Mouse (Mus musculus): ENCODE results near the gene Pank3.

Pank3 gene

GRCm38 (mm10) chr11:35769188-35769745 lies at the start of gene Pank3:
Pank3 (plus strand) TSS chr11:35769484.
- DNase-seq (ENCODE audit: extremely low spot score): peak; percentile 97

DNA sequence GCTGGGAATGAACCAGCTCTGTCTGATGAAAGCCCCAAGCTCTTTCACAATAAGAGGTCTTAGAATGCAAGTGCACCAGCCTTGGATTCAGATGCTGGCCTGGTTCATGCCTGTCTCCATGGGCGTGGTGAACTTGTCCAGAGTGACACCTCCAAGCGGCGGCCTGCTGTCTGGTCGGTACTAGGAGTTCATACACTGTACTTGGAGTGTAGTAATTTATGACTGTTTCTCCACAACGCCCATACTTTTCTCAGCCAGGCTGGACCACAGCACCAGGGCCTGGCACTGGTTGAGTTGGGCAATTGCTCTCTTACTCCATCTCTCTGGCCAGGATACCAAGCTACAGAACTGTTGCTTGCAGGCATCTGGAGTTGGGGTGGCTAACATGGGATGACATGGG lies 45.4 kb upstream of the Pank3 start:
- no peak for DNase-seq (ENCODE audit: extremely low spot score)

DNA sequence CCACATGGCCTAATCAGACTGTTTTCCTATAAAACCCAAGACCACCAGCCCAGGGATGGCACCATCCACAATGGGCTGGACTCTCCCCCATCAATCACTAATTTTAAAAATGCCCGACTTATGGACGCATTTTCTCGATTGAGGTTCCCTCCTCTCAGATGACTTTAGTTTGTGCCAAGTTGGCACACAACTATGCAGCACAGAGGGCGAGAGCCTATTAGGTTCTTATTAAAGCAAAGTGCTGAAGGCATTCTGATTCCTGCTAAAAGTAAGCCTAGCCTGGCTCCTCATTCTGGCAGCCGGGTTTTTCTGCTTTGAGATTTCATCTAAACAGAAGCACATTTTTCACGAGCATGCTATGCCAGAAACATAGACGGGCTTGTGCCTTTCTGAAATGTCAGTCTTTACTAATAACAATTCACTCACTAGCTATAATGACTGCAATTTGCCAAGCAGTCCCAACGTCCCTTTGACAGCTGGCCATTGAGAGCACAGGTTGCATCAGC lies 42.9 kb upstream of the Pank3 start:
- DNase-seq (ENCODE audit: extremely low spot score): no peak

- DNase-seq (ENCODE audit: extremely low spot score): no peak
These were observed 41.1 kb upstream of the Pank3 start for GRCm38 (mm10) chr11:35728200-35728599.

DNA sequence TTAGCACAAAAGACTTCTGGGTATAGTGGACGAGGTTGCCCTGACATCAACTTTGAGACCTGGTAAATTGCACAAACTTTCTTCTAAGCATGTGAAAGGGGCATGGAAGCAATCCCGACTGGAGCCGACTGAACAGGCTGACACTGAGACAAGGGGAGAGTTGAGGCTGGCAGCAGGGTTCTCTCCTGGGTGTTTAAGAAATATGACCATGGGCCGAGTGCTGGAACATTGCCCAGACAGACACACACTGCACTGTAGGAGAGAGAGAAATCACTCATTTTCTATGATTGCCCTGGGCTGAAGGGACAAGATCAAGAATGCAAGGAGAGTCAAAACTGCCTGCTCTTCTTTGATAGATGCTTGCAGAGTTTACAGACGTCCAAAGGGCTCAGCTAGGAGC lies 40.1 kb upstream of the Pank3 start:
- DNase-seq (ENCODE audit: extremely low spot score): no peak

DNA sequence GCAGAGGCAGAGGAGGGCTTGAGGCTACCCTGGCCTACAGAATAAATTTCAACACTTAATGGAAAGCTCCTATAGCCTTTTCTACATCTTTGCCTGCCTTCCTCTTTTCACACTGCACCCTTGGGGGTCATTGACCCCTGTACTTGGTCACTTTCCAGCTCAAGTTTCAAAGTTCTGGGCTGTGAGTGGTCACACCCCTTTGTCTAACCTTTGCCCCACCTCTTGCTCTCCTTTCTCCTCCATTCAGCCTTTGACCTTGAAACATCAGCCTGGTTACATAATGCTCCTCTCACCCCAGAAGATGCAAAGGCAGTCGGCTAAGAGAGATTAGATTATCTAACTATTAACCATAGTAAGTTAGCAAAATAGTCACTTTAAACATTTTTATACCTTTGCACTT lies 36.9 kb upstream of the Pank3 start:
- DNase-seq (ENCODE audit: extremely low spot score): no peak

GRCm38 (mm10) chr11:35736817-35737216 lies 32.5 kb upstream of the Pank3 start:
- DNase-seq (ENCODE audit: extremely low spot score): no peak

DNA sequence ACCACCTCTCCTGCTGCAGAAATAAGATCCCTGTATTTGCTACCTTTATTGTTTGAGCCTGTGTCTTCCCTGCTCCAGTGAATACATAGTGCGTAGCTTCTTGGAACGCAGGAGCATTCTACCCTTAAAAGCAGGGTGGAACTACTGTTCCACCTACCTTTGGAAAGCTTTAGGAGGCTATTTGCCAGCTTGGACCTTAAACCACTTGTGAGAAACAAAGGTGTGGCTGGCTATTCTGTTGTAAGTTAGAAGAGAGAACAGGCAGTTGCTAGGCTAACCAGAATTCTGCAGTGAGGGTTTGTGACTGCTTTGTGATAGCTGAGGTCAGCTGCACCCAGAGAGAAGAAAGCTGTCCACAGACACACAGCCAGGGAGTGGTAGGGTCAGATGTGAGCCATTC lies 32.0 kb upstream of the Pank3 start:
- no peak for DNase-seq (ENCODE audit: extremely low spot score)

- DNase-seq (ENCODE audit: extremely low spot score): no peak
These were observed 31.2 kb upstream of the Pank3 start for GRCm38 (mm10) chr11:35738102-35738501.

- DNase-seq (ENCODE audit: extremely low spot score): no peak
These were observed 25.7 kb upstream of the Pank3 start for GRCm38 (mm10) chr11:35743586-35743985.

DNA sequence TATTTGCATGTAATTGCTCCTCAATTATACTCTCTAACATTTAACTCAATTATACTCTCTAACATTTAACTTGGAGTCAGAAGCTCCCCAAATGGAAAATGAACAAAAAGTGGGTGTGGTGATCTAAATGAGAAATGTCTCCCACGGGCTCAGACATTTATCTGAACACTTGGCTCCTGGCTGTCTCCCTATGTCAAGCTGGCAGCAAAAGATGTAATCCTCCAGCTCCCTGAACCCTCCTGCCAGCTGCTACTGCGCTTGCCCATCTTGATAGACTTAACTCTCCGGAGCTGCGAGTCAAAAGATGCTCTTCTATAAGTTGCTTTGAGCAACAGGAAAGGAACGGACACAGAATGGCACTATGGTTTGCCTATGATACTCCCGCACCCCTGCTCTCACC lies 24.7 kb upstream of the Pank3 start:
- DNase-seq (ENCODE audit: extremely low spot score): no peak

DNA sequence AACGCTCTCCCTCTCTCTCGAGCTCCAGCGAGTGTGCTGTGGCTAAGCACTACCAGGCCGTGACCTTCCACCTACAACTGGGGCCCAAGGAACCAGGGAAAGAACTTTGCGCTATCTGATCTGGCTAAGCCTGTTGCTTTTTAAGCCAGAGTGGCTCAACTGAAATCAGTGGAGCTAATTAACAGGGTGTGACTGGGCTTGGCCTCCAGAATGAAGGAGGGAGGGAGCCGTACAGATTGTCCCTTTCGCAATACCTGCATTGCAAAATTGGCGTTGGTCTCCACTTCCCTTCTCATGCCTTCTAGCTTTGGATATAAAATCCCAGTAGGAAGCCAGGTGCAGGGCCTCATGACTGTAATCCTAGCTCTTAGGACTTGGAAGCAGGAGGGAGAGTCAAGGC lies 18.7 kb upstream of the Pank3 start:
- DNase-seq (ENCODE audit: extremely low spot score): no peak

DNA sequence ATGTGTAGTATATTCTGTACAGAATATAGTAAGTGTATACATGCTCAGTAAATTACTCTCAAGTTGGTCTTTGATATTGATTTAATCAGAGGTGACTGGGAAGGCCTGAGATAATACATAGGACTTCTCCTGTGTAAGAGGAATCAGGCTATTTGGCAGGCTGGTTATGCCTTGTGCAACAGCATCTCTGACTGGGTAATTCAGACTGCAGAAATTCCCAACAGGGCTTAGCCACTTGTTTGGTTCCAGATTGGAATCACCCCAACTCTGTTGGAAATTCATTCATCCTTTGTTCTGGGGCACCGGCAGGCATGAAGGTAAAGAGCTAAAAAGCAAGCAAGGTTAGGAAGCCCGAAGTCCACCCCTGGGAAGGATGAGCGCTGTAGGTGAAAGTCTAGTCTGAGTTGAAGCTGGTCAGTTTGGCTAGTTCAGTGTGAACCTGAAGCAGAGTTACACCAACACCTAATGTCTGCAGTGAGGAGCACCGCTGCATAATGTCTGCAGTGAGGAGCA lies 14.3 kb upstream of the Pank3 start:
- no peak for DNase-seq (ENCODE audit: extremely low spot score)

DNA sequence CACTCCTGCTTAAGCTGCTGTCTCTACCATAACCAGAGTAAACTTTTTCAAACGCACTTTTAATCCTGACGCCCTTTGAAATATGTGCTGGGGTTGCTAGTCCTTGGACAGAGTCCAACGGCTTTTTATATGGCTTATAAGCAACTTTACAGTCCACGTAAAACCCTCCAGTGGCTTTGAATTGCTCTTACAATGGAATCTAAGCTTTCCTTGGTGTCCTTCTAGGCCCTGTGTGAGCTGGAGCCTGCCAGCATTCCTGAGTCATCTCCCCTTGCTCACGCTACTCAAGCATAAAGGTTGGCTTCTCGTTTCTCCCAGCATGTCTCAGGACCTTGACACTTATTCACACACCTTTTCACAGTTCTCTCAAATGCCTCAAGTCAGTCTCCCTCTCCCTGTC lies 13.7 kb upstream of the Pank3 start:
- DNase-seq (ENCODE audit: extremely low spot score): no peak

GRCm38 (mm10) chr11:35756411-35757303 lies 12.6 kb upstream of the Pank3 start:
- DNase-seq (ENCODE audit: extremely low spot score): no peak

DNA sequence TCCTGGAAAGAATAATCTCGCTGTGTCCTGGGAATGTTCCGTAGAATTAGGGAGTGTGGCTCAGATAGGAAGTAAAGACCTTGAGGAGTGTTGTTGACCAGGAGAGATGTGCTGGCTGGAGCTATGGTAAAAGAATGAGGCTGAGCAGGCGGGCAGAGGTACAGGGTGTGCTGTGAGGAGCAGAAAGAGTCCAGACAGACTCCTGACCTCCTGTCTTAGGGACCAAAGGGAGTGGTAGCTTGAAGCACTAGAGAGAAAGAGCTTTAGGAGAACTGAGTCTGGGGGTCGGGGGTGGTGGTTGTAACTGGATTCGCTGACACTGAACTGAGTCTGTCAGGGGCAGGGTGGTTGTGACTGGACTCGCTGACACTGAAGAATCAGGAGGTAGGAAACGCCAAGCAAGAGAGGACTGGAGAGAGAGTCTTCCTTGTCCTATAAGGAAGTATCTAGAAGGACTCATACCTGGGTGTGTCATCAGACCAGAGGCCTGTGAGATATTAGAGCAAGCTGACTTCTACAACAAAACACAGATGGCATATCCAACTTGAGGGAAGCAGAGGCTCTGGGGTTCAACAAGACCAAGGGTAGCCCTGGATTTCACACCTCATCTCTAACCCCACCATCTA lies 9.2 kb upstream of the Pank3 start:
- DNase-seq (ENCODE audit: extremely low spot score): no peak

GRCm38 (mm10) chr11:35760627-35761003 lies 8.7 kb upstream of the Pank3 start:
- DNase-seq (ENCODE audit: extremely low spot score): no peak

GRCm38 (mm10) chr11:35766845-35767244 lies 2.4 kb upstream of the Pank3 start:
- no peak for DNase-seq (ENCODE audit: extremely low spot score)

DNA sequence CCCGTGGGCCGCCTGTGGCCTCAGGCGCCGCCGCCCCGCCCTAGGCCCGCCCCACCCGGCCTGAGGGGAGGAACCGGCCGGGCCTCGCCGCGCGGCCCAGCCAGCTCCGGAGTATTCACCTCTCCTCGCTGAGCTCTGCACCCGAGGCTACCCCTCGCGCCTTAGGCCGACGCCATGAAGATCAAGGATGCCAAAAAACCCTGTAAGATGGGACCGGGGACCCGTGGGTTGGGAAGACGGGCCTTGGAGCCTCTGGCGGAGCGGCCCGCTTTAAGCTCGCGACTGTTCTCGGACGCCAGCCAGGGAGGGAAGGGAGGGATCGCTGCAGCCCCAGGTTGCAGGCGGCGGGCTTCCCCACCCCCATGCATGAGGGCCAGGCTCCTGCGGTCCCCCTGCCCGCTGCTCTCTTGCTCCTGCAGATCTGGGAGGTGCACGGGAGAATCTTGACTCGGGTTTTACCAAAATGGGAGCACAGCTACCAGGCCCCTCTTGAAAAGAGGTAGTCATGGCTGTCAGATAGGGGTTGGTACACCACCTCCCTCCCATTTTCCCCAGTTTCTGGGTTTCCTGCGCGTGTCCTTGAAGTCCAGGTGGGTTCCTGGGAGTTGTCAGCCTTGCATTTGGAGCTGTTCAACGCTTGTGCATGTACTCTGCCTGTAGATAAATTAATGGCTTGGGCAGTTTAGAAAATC lies 608 bp downstream of the Pank3 start:
- no peak for DNase-seq (ENCODE audit: extremely low spot score)

DNA sequence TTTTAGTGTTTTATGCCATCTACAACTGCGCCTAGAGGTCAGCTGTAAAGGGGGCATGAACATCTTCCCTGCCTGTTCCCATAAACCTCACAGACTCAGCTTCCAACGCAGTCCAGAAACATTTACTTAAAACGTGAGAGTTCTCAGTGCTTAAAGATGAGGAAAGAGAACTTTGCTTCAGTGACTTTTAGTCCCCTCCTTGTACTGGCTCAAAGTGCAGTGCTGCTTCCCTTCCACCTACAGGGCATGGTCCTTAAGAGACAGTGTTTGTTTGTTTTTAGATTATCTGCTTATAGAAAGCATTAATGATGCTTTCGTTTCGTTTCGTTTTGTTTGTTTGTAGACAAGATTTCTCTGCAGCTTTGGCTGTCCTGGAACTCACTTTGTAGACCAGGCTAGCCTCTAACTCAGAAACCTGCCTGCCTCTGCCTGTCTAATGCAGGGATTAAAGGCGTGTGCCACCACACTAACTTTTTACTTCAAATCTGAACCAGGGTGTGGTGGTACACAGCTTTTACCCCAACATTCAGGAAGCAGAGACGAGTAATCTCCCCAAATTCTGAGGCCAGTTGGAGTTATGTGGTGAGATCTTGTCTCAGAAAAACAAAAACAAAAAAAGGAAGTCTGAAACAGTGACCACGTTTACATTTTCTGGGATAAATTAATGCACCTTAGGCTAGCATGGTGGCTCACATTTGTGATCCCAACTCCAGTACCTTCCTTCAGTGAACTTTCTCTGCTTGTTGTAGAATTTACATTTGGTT lies 1.6 kb downstream of the Pank3 start:
- no peak for DNase-seq (ENCODE audit: extremely low spot score)

DNA sequence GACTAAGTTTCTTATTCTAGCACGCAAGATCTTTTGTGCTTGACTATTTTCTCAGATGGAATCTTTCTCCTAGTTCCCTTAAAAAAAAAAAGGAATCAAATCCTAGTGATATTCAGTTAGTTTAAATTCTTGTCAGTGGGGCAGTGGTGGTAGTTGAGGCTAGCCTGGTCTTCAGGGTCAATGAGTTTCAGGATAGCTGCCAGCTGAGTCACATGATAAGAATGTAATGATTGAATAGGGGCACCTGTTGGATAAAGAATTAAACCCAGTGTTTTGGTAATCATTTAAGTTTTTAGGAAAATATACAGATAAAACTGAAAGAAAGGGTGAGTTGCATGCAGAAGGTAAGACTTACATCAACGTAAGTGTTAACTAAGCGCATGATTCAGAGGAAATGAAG lies 6.3 kb downstream of the Pank3 start:
- DNase-seq (ENCODE audit: extremely low spot score): no peak
